Comparison of ENCODE assay signal across 10 mouse cellular contexts in genomic region chr9:119768585-119768984, GRCm38 (mm10). TPM values are rescaled to one million over a fixed set of nuclear protein-coding genes. Genes with fewer than 3 reads are reported as not detected.
A peak's percentile ranks its signal among the peaks of the same experiment; 100 is the strongest.
DNase-seq lines count a peak whose midpoint lies in the region; ATAC-seq and TF ChIP-seq lines count a peak whose summit lies in the region.
"Had no signal": no experiment of that assay in that cellular context is flagged by ENCODE, and none has a peak within 500 bp of the region (broad histone marks: within the 10 kb centered on the region; RNA-seq: fewer than 3 reads in every experiment).

No protein-coding gene starts in this region.

- H3K9ac ChIP-seq in liver, postnatal 0 days (replicated peaks), result no peak overlapping the region
- H3K9ac ChIP-seq: embryonic facial prominence, embryonic 12.5 days had no signal

- TF ChIP-seq CTCF in liver, postnatal 0 days (IDR thresholded peaks at IDR 0.05; ENCODE audit: low read depth), result peak; percentile 55

- no peaks in the 10 kb centered on the region for H3K27me3 ChIP-seq in liver, postnatal 0 days (ENCODE audit: insufficient read depth, low read length)
- H3K27me3 ChIP-seq: embryonic facial prominence, embryonic 12.5 days had no signal

- no peak for TF ChIP-seq EP300 in liver, postnatal 0 days (IDR thresholded peaks at IDR 0.05; ENCODE audit: low read depth)

- H3K4me2 ChIP-seq in liver, postnatal 0 days (ENCODE audit: low read depth, low read length), result no peak overlapping the region
- H3K4me2 ChIP-seq: embryonic facial prominence, embryonic 12.5 days had no signal

- H3K27ac ChIP-seq in liver, postnatal 0 days (ENCODE audit: low read depth), result no peak overlapping the region
- H3K27ac ChIP-seq: embryonic facial prominence, embryonic 12.5 days had no signal

- WGBS in liver, postnatal 0 days (ENCODE audit: insufficient replicate concordance), result 38% methylated on average over 7 of the region's 7 CpGs

- no peak for ATAC-seq in liver, postnatal 0 days

- no peak overlapping the region for H3K4me3 ChIP-seq in liver, postnatal 0 days (ENCODE audit: low read depth, low read length)
- H3K4me3 ChIP-seq: embryonic facial prominence, embryonic 12.5 days had no signal

- no peaks in the 10 kb centered on the region for H3K9me3 ChIP-seq in liver, postnatal 0 days (ENCODE audit: low read length)
- H3K9me3 ChIP-seq: embryonic facial prominence, embryonic 12.5 days had no signal

- no peaks in the 10 kb centered on the region for H3K4me1 ChIP-seq in liver, postnatal 0 days (ENCODE audit: insufficient read depth)
- H3K4me1 ChIP-seq: embryonic facial prominence, embryonic 12.5 days had no signal

- H3K36me3 ChIP-seq in liver, postnatal 0 days (replicated peaks; ENCODE audit: insufficient read depth, low read length), result no peaks in the 10 kb centered on the region
- H3K36me3 ChIP-seq: embryonic facial prominence, embryonic 12.5 days had no signal

- DNase-seq in gastrocnemius, postnatal 10 days, result peak; percentile 11
- DNase-seq in gastrocnemius, adult 18-20 months (ENCODE audit: low spot score), result no peak
- peak; percentile 14 for DNase-seq in ovary, postnatal 36 days (ENCODE audit: low spot score)
- no peak for DNase-seq in ovary, adult 18-20 months (ENCODE audit: low spot score)
- peak; percentile 22 for DNase-seq in brain, adult 2 months (ENCODE audit: low read depth, low spot score)
- peak; percentile 29 for DNase-seq in liver, postnatal 0 days
- DNase-seq in thymus, postnatal 25 days, result peak; percentile 62
- DNase-seq in gastrocnemius, postnatal 14 days, result no peak

- intact Hi-C loops in gastrocnemius, postnatal 14 days (cut with DNase I; ENCODE audit: low total_unique reads), result no loop called here

RNA-seq across cellular contexts. Expression of gene Scn10a, which starts 49.5 kb away (rescaled TPM):
- total RNA-seq in gastrocnemius, postnatal 10 days (2021), result not detected
- total RNA-seq in gastrocnemius, adult 18-20 months (2021), result not detected
- polyA plus RNA-seq in liver, postnatal 0 days (2015; fragmentation: Nextera tagmentation; extraction: Ambion mirVana), result 0.02 and 0.04 TPM in 2 replicates
- total RNA-seq in gastrocnemius, postnatal 14 days (2021), result not detected
- total RNA-seq: layer of hippocampus, postnatal 10 days had no signal

RNA-seq across cellular contexts. Expression of gene Scn11a, which starts 56.7 kb away (rescaled TPM):
- under 1 TPM in 1 of 2 experiments, not detected in 1; 0.05 TPM for total RNA-seq in gastrocnemius, postnatal 10 days (2021)
- total RNA-seq in gastrocnemius, adult 18-20 months (2021), result not detected
- not detected in 2 replicates for polyA plus RNA-seq in liver, postnatal 0 days (2015; fragmentation: Nextera tagmentation; extraction: Ambion mirVana)
- not detected for total RNA-seq in gastrocnemius, postnatal 14 days (2021)

Comparison
In these comparisons a context has a peak if more than half of its experiments do, and no peak if none do; other contexts are left out.
1. DNase-seq: peak in gastrocnemius, postnatal 10 days (single experiment), ovary, postnatal 36 days (single experiment), brain, adult 2 months (single experiment), liver, postnatal 0 days (single experiment) and thymus, postnatal 25 days (single experiment); none in gastrocnemius, adult 18-20 months (single experiment), ovary, adult 18-20 months (single experiment) and gastrocnemius, postnatal 14 days (single experiment).